Mouse (Mus musculus) left cerebral cortex, adult 2 months (tissue): ENCODE measurements around the gene Svip. TPM values are rescaled to one million over a fixed set of nuclear protein-coding genes. Genes with fewer than 3 reads are reported as not detected.
A peak's percentile ranks its signal among the peaks of the same experiment; 100 is the strongest.

Experiments
- DNase-seq, 2 experiments: peaks; one replicate each; pipeline ENCODE4 v3.0.0; 2021 to 2022; ENCODE audit warnings: low spot score in 2 of 2, mixed read lengths in 1 of 2; ENCODE audit errors: extremely low spot score in 1 of 2
- H3K27ac ChIP-seq: fragments of 200-600 bp; 2 replicates; pipeline ENCODE4 v1.8.1; 2022
- H3K4me3 ChIP-seq: fragments of 200-600 bp; 2 replicates; pipeline ENCODE4 v1.8.1; 2022
- CTCF ChIP-seq: fragments of 200-600 bp; IDR thresholded peaks from 2 replicates; pipeline ENCODE4 v1.8.1; 2022; ENCODE audit warnings: antibody characterized with exemption, mild to moderate bottlenecking, moderate library complexity
- intact Hi-C: fragments of 180-260 bp; cut with DNase I; formaldehyde crosslinking; loops from one replicate; pipeline ENCODE4 v1.15.1; 2025
- long read RNA-seq, 2 experiments: library from polyadenylated mRNA; stranded (forward); transcript quantifications; one replicate each; pipeline ENCODE4 v2.0.0; 2021; ENCODE audit warnings: borderline mapping rate in 2 of 2
- total RNA-seq, 2 experiments: library from RNA; stranded (reverse); gene quantifications; 2 replicates each; pipeline ENCODE4 v1.2.3; 2021

Gene Svip
- total RNA-seq = 10 to 100 TPM; 32.0 to 35.1 TPM
- long read RNA-seq, experiment 1, transcript Svip-201 (4 exons, 3,053 nt) = major isoform, 52 of 57 reads
- long read RNA-seq, experiment 1, partial matches to known transcripts = 2 of 57 reads
- long read RNA-seq, experiment 1, other reads (novel, unspliced or antisense) = 3 of 57 reads
- long read RNA-seq, experiment 2, transcript Svip-201 (4 exons, 3,053 nt) = major isoform, 42 of 44 reads
- long read RNA-seq, experiment 2, partial matches to known transcripts = 0 of 44 reads
- long read RNA-seq, experiment 2, other reads (novel, unspliced or antisense) = 2 of 44 reads

GRCm38 (mm10) chr7:52005511-52006295, at the start of gene Svip:
Gene Svip, minus strand, starts transcription at chr7:52006018.
- peak; percentile 85 to 92 for DNase-seq
- Histone ChIP-seq H3K27ac (peak within 1 kb of the TSS; percentile 76), H3K4me3 (peak within 1 kb of the TSS; percentile 86)
- intact Hi-C loops = no loop called here
- no peak for TF ChIP-seq CTCF

DNA sequence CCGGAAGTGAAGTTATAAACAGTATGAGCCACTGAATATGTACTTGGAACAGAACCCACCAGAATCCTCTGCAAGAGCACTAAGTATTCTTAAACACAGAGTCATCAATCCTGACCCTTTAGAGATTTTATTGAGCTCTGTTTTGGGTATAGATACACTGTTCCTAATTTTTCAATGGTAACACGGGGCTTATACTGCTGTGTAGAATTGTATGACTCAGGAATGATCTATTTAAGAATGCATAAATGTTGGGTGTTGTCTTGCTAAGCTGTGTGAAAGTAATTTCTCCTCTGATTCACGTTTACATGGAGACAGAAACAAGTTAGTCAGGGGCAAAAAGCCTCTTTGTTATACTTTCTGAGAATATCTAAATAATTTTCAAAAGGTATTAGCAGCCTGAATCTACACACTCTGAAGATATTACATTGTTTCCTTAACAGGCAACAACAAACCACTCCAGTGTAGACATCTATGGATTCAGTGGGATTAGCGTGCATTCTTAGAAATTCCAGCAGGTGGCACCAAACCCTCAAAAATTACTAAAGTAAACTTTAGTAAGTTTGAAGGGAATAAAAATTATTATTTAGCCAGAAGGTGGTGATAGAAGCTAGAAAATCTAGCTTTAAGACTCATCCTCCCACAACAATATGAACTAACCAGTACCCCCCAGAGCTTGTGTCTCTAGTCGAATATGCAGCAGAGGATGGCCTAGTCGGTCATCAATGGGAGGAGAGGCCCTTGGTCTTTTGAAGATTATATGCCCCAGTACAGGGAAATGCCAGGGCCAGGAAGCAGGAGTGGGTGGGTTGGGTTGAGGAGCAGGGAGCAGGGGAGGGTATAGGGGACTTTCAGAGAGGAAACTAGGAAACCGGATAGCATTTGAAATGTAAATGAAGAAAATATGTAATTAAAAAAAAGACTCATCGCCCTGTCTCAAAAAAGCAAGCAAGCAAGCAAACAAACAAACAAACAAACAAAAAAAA, 32.1 kb upstream of the Svip start:
- peak; percentile 81 for TF ChIP-seq CTCF
- Histone ChIP-seq H3K27ac (no peak overlapping the region), H3K4me3 (no peak overlapping the region)
- intact Hi-C loops = loop anchor here (2.0 kb wide), 1 partner anchor 353 kb away; no protein-coding TSS in a partner anchor
- peak; percentile 45 to 48 for DNase-seq

GRCm38 (mm10) chr7:52024050-52024626, 18.3 kb upstream of the Svip start:
- no peak for TF ChIP-seq CTCF
- intact Hi-C loops = no loop called here
- Histone ChIP-seq H3K27ac (no peak overlapping the region), H3K4me3 (no peak overlapping the region)
- DNase-seq = no peak

DNA sequence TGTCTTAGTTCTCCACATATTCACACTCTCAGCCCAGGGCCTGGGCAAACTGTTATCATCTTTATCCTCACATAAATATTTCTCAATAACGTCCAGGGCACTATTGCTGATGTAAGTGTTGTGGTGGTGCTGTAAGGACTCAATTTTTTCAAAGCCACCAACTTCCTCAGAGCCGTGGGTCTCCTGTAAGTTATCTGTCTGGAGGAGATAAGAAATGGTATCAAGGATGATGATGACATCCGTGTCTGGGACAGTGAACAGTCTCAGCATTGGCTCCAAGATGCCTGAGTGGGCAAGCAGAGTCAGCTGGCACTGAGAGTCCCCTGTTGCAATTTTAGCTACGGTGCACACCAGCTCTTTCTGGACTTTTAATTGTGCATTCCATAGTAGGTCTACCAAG, 16.2 kb upstream of the Svip start:
- intact Hi-C loops = no loop called here
- no peak for TF ChIP-seq CTCF
- H3K4me3 ChIP-seq = no peak overlapping the region
- no peak overlapping the region for H3K27ac ChIP-seq
- no peak for DNase-seq

DNA sequence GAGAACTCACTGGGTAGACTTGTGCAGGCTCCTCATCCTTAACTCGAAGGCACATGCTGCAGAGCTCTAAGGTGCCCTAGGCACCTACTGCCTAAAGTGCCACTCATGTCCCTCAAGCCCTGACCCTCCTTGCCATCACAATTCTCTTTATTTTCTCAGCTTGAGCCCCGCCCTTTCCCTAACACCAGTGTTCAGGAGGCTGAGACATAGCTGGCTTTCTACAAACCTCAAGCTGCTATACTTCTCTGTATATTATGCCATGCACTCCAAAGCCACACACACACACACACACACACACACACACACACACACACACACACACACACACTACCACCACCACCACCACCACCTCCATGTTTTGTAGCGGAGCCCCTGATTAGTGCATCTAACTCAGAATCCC, 9.8 kb upstream of the Svip start, which contains the start of gene 1700015G11Rik:
Gene 1700015G11Rik, minus strand, starts transcription at position 101 of the 400 bp plus-strand sequence.
- intact Hi-C loops = no loop called here
- H3K4me3 ChIP-seq = no peak within 1 kb of the TSS
- TF ChIP-seq CTCF = no peak
- H3K27ac ChIP-seq = no peak within 1 kb of the TSS
- no peak for DNase-seq

GRCm38 (mm10) chr7:52015180-52015579, 9.4 kb upstream of the Svip start:
- no peak overlapping the region for H3K27ac ChIP-seq
- intact Hi-C loops = no loop called here
- no peak for TF ChIP-seq CTCF

GRCm38 (mm10) chr7:52013457-52013856, 7.6 kb upstream of the Svip start:
- no peak overlapping the region for H3K4me3 ChIP-seq
- no peak for TF ChIP-seq CTCF
- intact Hi-C loops = no loop called here
- DNase-seq = no peak
- no peak overlapping the region for H3K27ac ChIP-seq

More at GRCm38 (mm10) chr7:52015180-52015579, 9.4 kb upstream of the Svip start:
- DNase-seq = no peak
- no peak overlapping the region for H3K4me3 ChIP-seq

GRCm38 (mm10) chr7:52007138-52007537, 1.3 kb upstream of the Svip start:
- no peak for TF ChIP-seq CTCF
- H3K4me3 ChIP-seq = no peak overlapping the region
- DNase-seq = no peak
- intact Hi-C loops = no loop called here
- no peak overlapping the region for H3K27ac ChIP-seq

- peak overlapping the region; percentile 86 for H3K4me3 ChIP-seq
- no peak for DNase-seq
- TF ChIP-seq CTCF = no peak
- H3K27ac ChIP-seq = peak overlapping the region; percentile 63
- intact Hi-C loops = no loop called here
These were observed 445 bp upstream of the Svip start for GRCm38 (mm10) chr7:52006296-52006630.

- DNase-seq = no peak
- Histone ChIP-seq H3K4me3 (no peak overlapping the region), H3K27ac (no peak overlapping the region)
- TF ChIP-seq CTCF = no peak
- intact Hi-C loops = no loop called here
These were observed 14.8 kb downstream of the Svip start for GRCm38 (mm10) chr7:51991020-51991419.

GRCm38 (mm10) chr7:51986909-51987308, 18.9 kb downstream of the Svip start:
- TF ChIP-seq CTCF = no peak
- H3K27ac ChIP-seq = no peak overlapping the region
- no peak overlapping the region for H3K4me3 ChIP-seq
- no peak for DNase-seq
- intact Hi-C loops = no loop called here
